Mouse (Mus musculus) heart, embryonic 16.5 days (tissue): ENCODE data around the gene Zbtb8os. TPM values are rescaled to one million over a fixed set of nuclear protein-coding genes. Genes with fewer than 3 reads are reported as not detected.

Experiments used
- ATAC-seq: fragments of 200-750 bp; cut with Nextera tagmentation; replicated peaks from 2 replicates; pipeline ENCODE4 v1.8.0; 2017; ENCODE audit warnings: moderate number of reproducible peaks; ENCODE audit not compliant: insufficient read depth, low FRiP score; ENCODE audit errors: extremely low read depth
- H3K27ac ChIP-seq: fragments of 300-500 bp; sonication (generic); 2 replicates; pipeline ENCODE4 v1.5.1; 2014; ENCODE audit warnings: mild to moderate bottlenecking, low read length, control low read depth, moderate library complexity
- H3K27me3 ChIP-seq: fragments of 300-500 bp; sonication (generic); 2 replicates; pipeline ENCODE4 v1.6.1; 2014; ENCODE audit warnings: low read length, mixed read lengths; ENCODE audit not compliant: control insufficient read depth, insufficient read depth
- H3K36me3 ChIP-seq: fragments of 300-500 bp; sonication (generic); 2 replicates; pipeline ENCODE4 v1.6.1; 2014; ENCODE audit not compliant: control insufficient read depth, insufficient read depth
- H3K4me1 ChIP-seq: fragments of 300-500 bp; sonication (generic); 2 replicates; pipeline ENCODE4 v1.6.1; 2014; ENCODE audit warnings: low read length, mixed read lengths; ENCODE audit not compliant: control insufficient read depth, insufficient read depth
- H3K4me2 ChIP-seq: fragments of 300-500 bp; sonication (generic); 2 replicates; pipeline ENCODE4 v1.6.1; 2014; ENCODE audit warnings: low read depth, mild to moderate bottlenecking, control low read depth, low read length
- H3K4me3 ChIP-seq: fragments of 300-500 bp; sonication (generic); 2 replicates; pipeline ENCODE4 v1.5.1; 2014; ENCODE audit warnings: mild to moderate bottlenecking, control low read depth, low read length
- H3K9ac ChIP-seq: fragments of 300-500 bp; sonication (generic); 2 replicates; pipeline ENCODE4 v1.6.1; 2014; ENCODE audit warnings: low read length, control low read depth
- H3K9me3 ChIP-seq: fragments of 300-500 bp; sonication (generic); replicated peaks from 2 replicates; pipeline ENCODE4 v1.6.1; 2016; ENCODE audit warnings: low read length; ENCODE audit not compliant: control insufficient read depth
- WGBS: fragments of 180-500 bp; shearing (Covaris S2); extraction: QIAGEN DNeasy Blood & Tissue Kit; methylation state at CpG from one replicate; pipeline ENCODE4 v1.1.7; 2014; 5-methylcytosine and 5-hydroxymethylcytosine counted together
- polyA plus RNA-seq: library from polyadenylated mRNA; unstranded; fragments of >200 nt; fragmentation: Nextera tagmentation; extraction: Ambion mirVana; gene quantifications from 2 replicates; pipeline ENCODE4 v1.2.1, GENCODE M21; 2015

Zbtb8os gene
- 36.9 and 41.7 TPM in 2 replicates for polyA plus RNA-seq

- Histone ChIP-seq H3K4me3 (peak within 1 kb of the TSS; percentile 93), H3K4me1 (peaks cover 23% of the 10 kb centered on the region), H3K9me3 (no peaks in the 10 kb centered on the region), H3K36me3 (peaks cover 8% of the 10 kb centered on the region), H3K9ac (peak within 1 kb of the TSS; percentile 99), H3K27me3 (no peaks in the 10 kb centered on the region), H3K4me2 (peak within 1 kb of the TSS; percentile 72), H3K27ac (peak within 1 kb of the TSS; percentile 98)
- peak; percentile 97 for ATAC-seq
- under 1% methylated on average over 73 of the region's 73 CpGs for WGBS
Observed at GRCm38 (mm10) chr4:129335216-129336074, at the start of gene Zbtb8os, which contains the start of gene Rbbp4. TSS of gene Zbtb8os (plus strand) at chr4:129335695. TSS of gene Rbbp4 (minus strand) at chr4:129335370.

- Histone ChIP-seq H3K36me3 (no peaks in the 10 kb centered on the region), H3K9ac (no peak overlapping the region), H3K9me3 (no peaks in the 10 kb centered on the region), H3K27me3 (peaks cover 10% of the 10 kb centered on the region), H3K4me2 (peak overlapping the region; percentile 96; the same call in 1 of the 2 replicates), H3K4me3 (no peak overlapping the region), H3K27ac (no peak overlapping the region), H3K4me1 (peaks cover 13% of the 10 kb centered on the region)
- WGBS: 54% methylated on average over 5 of the region's 5 CpGs
- ATAC-seq: 0 out of 2 replicates have a peak, but pooled peaks have one; percentile 21
Observed at GRCm38 (mm10) chr4:129286001-129286682, 49.4 kb upstream of the Zbtb8os start.

DNA sequence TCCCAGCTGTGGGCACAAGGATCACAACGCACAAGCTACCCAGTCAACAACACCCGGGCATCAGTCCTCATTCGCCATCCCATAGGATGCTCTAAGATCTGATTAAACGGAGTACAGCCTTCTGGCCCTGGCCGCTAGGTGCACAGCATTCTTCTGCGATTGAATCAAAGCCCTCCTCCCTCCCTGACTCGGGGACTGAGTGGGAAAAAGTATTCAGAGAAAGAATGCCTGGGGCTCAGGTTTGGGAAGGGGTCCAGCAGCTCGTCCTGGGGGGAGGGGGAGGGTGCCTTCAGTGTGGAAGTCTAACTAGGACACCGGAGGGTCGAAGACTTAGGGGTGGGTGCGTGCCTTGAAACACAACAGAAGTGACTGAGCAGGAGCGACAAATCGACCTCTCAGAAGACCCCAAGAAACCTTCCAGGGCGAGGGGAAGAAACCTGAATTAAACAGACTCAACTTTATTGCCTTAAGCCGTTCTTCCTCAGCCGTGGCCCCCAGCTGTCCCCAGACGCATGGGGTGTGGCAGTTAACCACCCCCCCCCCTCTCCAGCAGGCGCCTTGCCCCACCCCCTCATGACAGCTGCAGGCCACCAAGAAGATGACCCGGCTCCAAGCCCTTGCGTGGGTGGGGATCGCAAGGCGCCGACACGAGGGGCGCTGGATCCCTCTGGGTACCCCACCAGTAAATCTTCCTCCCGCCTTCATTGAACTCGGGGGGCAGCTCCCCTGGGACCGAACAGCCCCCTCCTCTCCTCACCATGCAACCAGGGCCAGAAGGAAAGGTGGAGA, 48.6 kb upstream of the Zbtb8os start:
- H3K9me3 ChIP-seq: no peaks in the 10 kb centered on the region
- H3K4me3 ChIP-seq: peak overlapping the region; percentile 67
- WGBS: 3% methylated on average over 28 of the region's 28 CpGs
- peak overlapping the region; percentile 96 for H3K4me2 ChIP-seq
- H3K27me3 ChIP-seq: peaks cover 10% of the 10 kb centered on the region
- ATAC-seq: peak; percentile 37; the same call in 1 of the 2 replicates
- H3K36me3 ChIP-seq: no peaks in the 10 kb centered on the region
- H3K4me1 ChIP-seq: peaks cover 13% of the 10 kb centered on the region
- no peak overlapping the region for H3K27ac ChIP-seq
- peak overlapping the region; percentile 76 for H3K9ac ChIP-seq

DNA sequence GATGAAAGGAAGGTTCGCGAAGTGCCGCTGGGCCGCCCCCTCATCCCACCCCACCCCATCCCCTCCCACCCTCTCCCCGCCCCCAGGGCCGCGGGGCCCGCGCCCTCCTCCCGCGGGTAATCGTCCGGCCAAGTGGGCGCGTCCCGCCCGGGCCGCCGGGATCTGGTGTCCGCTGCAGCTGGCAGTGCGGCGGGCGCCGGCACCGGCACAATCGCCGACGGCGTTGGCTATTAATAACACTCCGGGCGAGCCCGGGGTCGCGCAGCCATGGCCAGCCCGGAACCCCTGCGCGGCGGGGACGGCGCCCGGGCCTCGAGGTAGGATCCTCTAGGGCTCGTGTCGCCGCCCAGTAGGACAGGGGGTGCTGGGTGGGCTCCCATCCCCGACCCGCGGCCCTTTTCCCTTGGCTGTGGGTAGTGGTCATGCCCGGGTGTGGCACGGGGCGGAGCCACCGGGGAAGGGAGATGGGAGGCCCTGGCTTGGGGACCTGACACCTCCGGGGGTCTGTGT, 48.0 kb upstream of the Zbtb8os start, which contains the start of gene Sync:
Gene Sync, plus strand, starts transcription at position 146 of the 510 bp plus-strand sequence.
- Histone ChIP-seq H3K9ac (peak within 1 kb of the TSS; percentile 76), H3K36me3 (no peaks in the 10 kb centered on the region), H3K9me3 (no peaks in the 10 kb centered on the region), H3K4me1 (peaks cover 13% of the 10 kb centered on the region), H3K27me3 (peaks cover 10% of the 10 kb centered on the region), H3K4me3 (peak within 1 kb of the TSS; percentile 67), H3K4me2 (peak within 1 kb of the TSS; percentile 96), H3K27ac (peak within 1 kb of the TSS; percentile 59)
- WGBS: 1% methylated on average over 40 of the region's 53 CpGs
- peak; percentile 68 for ATAC-seq

DNA sequence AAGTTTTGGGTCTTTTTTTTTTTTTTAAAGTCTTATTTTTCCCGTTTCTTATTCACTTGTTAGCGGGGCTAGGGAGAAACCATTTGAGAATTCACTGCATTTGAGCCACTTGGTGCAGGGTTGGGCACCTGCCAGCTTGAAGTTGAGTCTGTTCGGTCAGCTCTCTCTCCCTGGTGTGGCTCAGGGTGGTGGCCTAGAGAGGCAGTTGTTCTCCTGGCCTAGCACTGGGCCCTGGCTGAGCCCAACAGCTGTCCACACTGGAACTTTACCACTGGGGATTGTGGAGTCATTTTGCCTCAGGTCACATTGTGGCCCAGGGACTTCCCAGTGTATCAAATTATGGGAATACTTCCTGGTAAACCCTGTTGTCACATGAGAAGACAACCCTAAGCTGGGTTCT, 47.4 kb upstream of the Zbtb8os start:
- H3K4me1 ChIP-seq: peaks cover 13% of the 10 kb centered on the region
- no peaks in the 10 kb centered on the region for H3K9me3 ChIP-seq
- peak overlapping the region; percentile 67 for H3K4me3 ChIP-seq
- H3K9ac ChIP-seq: peak overlapping the region; percentile 76
- WGBS: 35% methylated on average over 3 of the region's 3 CpGs
- H3K27ac ChIP-seq: peak overlapping the region; percentile 59
- no peaks in the 10 kb centered on the region for H3K36me3 ChIP-seq
- peaks cover 10% of the 10 kb centered on the region for H3K27me3 ChIP-seq
- H3K4me2 ChIP-seq: peak overlapping the region; percentile 96
- no peak; the same call in 1 of the 2 replicates for ATAC-seq

DNA sequence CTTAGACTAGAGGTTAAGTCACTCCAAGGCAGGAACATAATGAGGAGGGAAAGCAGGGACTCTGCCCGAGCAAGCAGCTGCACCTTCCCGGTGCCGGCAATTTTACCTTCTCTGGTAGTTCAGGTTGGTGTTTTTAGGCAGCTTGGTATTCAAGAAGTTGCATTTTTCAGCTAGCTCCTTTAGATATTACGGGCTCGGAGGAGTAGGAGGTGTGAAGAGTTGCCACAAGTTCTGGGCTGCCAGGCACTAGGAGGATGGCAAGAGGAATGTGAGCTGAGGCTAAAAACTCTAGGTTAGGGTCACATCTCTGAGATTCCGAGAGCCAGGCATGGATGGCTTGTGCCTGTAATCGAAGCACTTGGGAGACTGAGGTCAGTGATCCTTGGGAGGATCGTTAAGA, 45.8 kb upstream of the Zbtb8os start:
- Histone ChIP-seq H3K27me3 (peaks cover 10% of the 10 kb centered on the region), H3K9ac (no peak overlapping the region), H3K36me3 (no peaks in the 10 kb centered on the region), H3K4me2 (no peak overlapping the region), H3K4me1 (peaks cover 15% of the 10 kb centered on the region), H3K4me3 (no peak overlapping the region), H3K9me3 (no peaks in the 10 kb centered on the region), H3K27ac (no peak overlapping the region)
- 87% methylated on average over 8 of the region's 8 CpGs for WGBS
- ATAC-seq: no peak

- Histone ChIP-seq H3K4me1 (peaks cover 13% of the 10 kb centered on the region), H3K27ac (no peak overlapping the region), H3K36me3 (no peaks in the 10 kb centered on the region), H3K27me3 (peaks cover 3% of the 10 kb centered on the region; the same call in 1 of the 2 replicates), H3K9me3 (no peaks in the 10 kb centered on the region), H3K4me2 (no peak overlapping the region), H3K4me3 (no peak overlapping the region), H3K9ac (no peak overlapping the region)
- no peak for ATAC-seq
- 81% methylated on average over 7 of the region's 7 CpGs for WGBS
Observed at GRCm38 (mm10) chr4:129292831-129293230, 42.7 kb upstream of the Zbtb8os start.

DNA sequence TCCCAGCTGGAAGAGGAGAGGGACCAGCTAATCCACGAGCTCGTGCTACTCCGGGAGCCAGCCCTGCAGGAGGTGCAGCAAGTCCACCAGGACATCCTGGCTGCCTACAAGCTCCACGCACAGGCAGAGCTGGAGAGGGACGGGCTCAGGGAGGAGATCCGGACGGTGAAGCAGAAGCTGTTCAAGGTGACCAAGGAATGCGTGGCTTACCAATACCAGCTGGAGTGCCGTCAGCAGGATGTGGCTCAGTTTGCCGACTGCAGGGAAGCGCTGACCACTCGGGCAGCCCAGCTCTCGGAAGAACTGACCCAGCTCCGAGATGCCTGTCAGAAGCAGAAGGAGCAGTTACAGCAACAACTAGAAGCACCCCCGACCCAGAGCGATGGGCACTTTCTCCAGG, 41.8 kb upstream of the Zbtb8os start:
- Histone ChIP-seq H3K4me1 (peaks cover 12% of the 10 kb centered on the region), H3K27ac (no peak overlapping the region), H3K9me3 (no peaks in the 10 kb centered on the region), H3K27me3 (no peaks in the 10 kb centered on the region), H3K9ac (peak overlapping the region; percentile 43), H3K36me3 (no peaks in the 10 kb centered on the region), H3K4me2 (peak overlapping the region; percentile 42), H3K4me3 (peak overlapping the region; percentile 8; the same call in 1 of the 2 replicates)
- 18% methylated on average over 16 of the region's 16 CpGs for WGBS
- ATAC-seq: no peak
